Mouse (Mus musculus) intestine, embryonic 14.5 days (tissue): ENCODE results near the gene 9030612E09Rik. TPM values are rescaled to one million over a fixed set of nuclear protein-coding genes. Genes with fewer than 3 reads are reported as not detected.

Experiments used
- ATAC-seq: fragments of 200-750 bp; cut with Nextera tagmentation; replicated peaks from 2 replicates; pipeline ENCODE4 v1.8.0; 2017; ENCODE audit warnings: low read depth, moderate number of reproducible peaks, moderate TSS enrichment, moderate library complexity; ENCODE audit not compliant: low FRiP score, low TSS enrichment
- DNase-seq: peaks from one replicate; pipeline ENCODE4 v3.0.0-alpha.2; 2018; ENCODE audit warnings: low spot score
- H3K27ac ChIP-seq: fragments of 300-500 bp; sonication (generic); 2 replicates; pipeline ENCODE4 v1.5.1; 2014; ENCODE audit warnings: low read depth, mild to moderate bottlenecking, control low read depth
- H3K27me3 ChIP-seq: fragments of 300-500 bp; sonication (generic); replicated peaks from 2 replicates; pipeline ENCODE4 v1.6.1; 2014; ENCODE audit warnings: low read length, control low read depth; ENCODE audit not compliant: control insufficient read depth, insufficient read depth
- H3K36me3 ChIP-seq: fragments of 300-500 bp; sonication (generic); 2 replicates; pipeline ENCODE4 v1.6.1; 2014; ENCODE audit warnings: low read length, control low read depth; ENCODE audit not compliant: control insufficient read depth, insufficient read depth
- H3K4me1 ChIP-seq: fragments of 300-500 bp; sonication (generic); replicated peaks from 2 replicates; pipeline ENCODE4 v1.6.1; 2014; ENCODE audit warnings: low read length, control low read depth, mixed read lengths; ENCODE audit not compliant: control insufficient read depth, insufficient read depth
- H3K4me2 ChIP-seq: fragments of 300-500 bp; sonication (generic); 2 replicates; pipeline ENCODE4 v1.6.1; 2014; ENCODE audit warnings: low read length
- H3K4me3 ChIP-seq: fragments of 300-500 bp; sonication (generic); 2 replicates; pipeline ENCODE4 v1.5.1; 2014; ENCODE audit warnings: low read depth, low read length, control low read depth, mixed read lengths
- H3K9ac ChIP-seq: fragments of 300-500 bp; sonication (generic); 2 replicates; pipeline ENCODE4 v1.6.1; 2014; ENCODE audit warnings: mild to moderate bottlenecking, low read length
- H3K9me3 ChIP-seq: fragments of 300-500 bp; sonication (generic); 2 replicates; pipeline ENCODE4 v1.6.1; 2016; ENCODE audit warnings: low read length, control low read depth; ENCODE audit not compliant: control insufficient read depth
- WGBS: fragments of 180-500 bp; shearing (Covaris S2); extraction: QIAGEN DNeasy Blood & Tissue Kit; methylation state at CpG from one replicate; pipeline ENCODE4 v1.1.7; 2014; 5-methylcytosine and 5-hydroxymethylcytosine counted together
- polyA plus RNA-seq: library from polyadenylated mRNA; unstranded; fragments of >200 nt; fragmentation: Nextera tagmentation; extraction: Ambion mirVana; gene quantifications from 2 replicates; pipeline ENCODE4 v1.2.1, GENCODE M21; 2014

9030612E09Rik gene
- polyA plus RNA-seq, 1 experiment from 2014 or later: 0.65 TPM

- 0 out of 2 replicates have a peak, but pooled peaks cover 4% of the 10 kb centered on the region for H3K9me3 ChIP-seq
- no peak for DNase-seq
- H3K4me1 ChIP-seq: peaks cover 9% of the 10 kb centered on the region; the same call in 1 of the 2 replicates
- ATAC-seq: no peak
- WGBS: 87% methylated on average over 5 of the region's 5 CpGs
- H3K27ac ChIP-seq: no peak overlapping the region
- no peak overlapping the region for H3K4me2 ChIP-seq
- H3K27me3 ChIP-seq: no peaks in the 10 kb centered on the region
- no peak overlapping the region for H3K4me3 ChIP-seq
- no peak overlapping the region for H3K9ac ChIP-seq
- H3K36me3 ChIP-seq: no peaks in the 10 kb centered on the region
These were observed 15.2 kb upstream of the 9030612E09Rik start for GRCm38 (mm10) chr10:43159333-43159732.

- ATAC-seq (no peak), DNase-seq (no peak)
- H3K9me3 ChIP-seq: 0 out of 2 replicates have a peak, but pooled peaks cover 4% of the 10 kb centered on the region
- H3K27me3 ChIP-seq: no peaks in the 10 kb centered on the region
- H3K4me2 ChIP-seq: no peak overlapping the region
- H3K4me1 ChIP-seq: no peaks in the 10 kb centered on the region
- 81% methylated on average over 12 of the region's 12 CpGs for WGBS
- H3K4me3 ChIP-seq: no peak overlapping the region
- H3K27ac ChIP-seq: no peak overlapping the region
- no peaks in the 10 kb centered on the region for H3K36me3 ChIP-seq
- no peak overlapping the region for H3K9ac ChIP-seq
These were observed 12.2 kb upstream of the 9030612E09Rik start for GRCm38 (mm10) chr10:43162318-43162717.

DNA sequence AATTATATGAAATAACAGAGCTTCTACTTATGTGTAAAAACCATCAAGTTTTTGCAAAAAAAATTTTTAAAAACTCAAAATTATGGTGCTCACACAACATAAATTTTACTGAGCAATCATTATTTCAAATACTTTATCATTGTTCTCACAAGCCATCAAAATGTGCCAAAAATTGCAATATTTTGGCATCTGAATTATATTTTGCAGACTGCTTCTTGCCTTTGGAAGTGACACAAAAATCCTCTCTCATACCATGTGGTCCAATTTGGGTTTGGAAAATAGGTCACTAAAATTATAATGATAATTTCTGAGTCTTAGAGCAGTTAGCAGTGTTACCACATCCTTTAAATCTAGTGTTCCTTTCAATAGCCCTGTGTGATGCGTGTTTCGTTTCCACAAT, 10.1 kb upstream of the 9030612E09Rik start:
- H3K4me2 ChIP-seq: no peak overlapping the region

DNA sequence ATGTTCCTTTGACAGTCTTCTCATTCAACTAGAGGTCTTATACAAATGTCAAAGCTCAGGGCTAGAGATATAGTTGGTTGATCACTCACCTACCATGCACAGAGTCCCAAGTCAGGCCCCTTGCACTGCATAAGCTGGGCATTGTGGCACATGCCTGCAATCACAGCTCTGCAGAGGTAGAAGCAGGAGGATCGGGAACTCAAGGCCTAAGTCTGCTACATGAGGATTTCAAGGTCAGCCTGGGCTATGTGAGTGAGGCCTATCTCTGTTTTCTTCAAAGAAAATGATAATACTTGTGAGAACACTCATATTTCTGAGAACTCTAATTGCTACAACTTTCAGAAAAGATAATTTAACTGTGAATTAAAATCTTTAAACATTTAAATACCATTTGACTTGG, 8.4 kb upstream of the 9030612E09Rik start:
- H3K4me1 ChIP-seq: peaks cover 5% of the 10 kb centered on the region; the same call in 1 of the 2 replicates
- H3K4me3 ChIP-seq: no peak overlapping the region
- DNase-seq: no peak
- no peak overlapping the region for H3K27ac ChIP-seq
- WGBS: 92% methylated on average over 1 of the region's 1 CpGs
- no peak for ATAC-seq
- H3K36me3 ChIP-seq: no peaks in the 10 kb centered on the region
- no peak overlapping the region for H3K4me2 ChIP-seq
- H3K9ac ChIP-seq: no peak overlapping the region
- H3K9me3 ChIP-seq: 0 out of 2 replicates have a peak, but pooled peaks cover 4% of the 10 kb centered on the region
- H3K27me3 ChIP-seq: peaks cover 5% of the 10 kb centered on the region

More for the DNA sequence above, 10.1 kb upstream of the 9030612E09Rik start:
- H3K9me3 ChIP-seq: 0 out of 2 replicates have a peak, but pooled peaks cover 4% of the 10 kb centered on the region
- peaks cover 4% of the 10 kb centered on the region; the same call in 1 of the 2 replicates for H3K4me1 ChIP-seq
- H3K36me3 ChIP-seq: no peaks in the 10 kb centered on the region
- H3K4me3 ChIP-seq: no peak overlapping the region
- no peak overlapping the region for H3K27ac ChIP-seq
- ATAC-seq (no peak), DNase-seq (no peak)
- no peak overlapping the region for H3K9ac ChIP-seq
- WGBS: 93% methylated on average over 2 of the region's 2 CpGs
- no peaks in the 10 kb centered on the region for H3K27me3 ChIP-seq

DNA sequence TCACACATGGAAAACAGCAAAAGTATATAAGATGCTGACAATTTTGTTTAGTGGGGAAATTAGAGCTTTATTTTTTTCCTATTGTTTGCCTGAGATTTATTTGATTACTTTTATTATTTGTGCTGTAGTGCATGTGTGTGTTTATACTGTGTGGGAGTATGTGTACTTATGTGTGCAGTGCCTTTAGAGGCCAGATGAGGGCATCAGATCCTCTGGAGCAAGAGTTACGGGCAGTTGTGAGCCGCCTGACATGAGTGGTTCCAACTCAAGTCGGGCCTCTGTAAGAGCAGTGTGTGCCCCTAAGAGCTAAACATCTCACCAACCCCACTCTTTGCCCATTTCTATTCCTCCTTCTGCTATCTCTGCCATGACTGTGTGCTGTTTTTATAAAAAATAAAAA, 7.7 kb upstream of the 9030612E09Rik start:
- no peak overlapping the region for H3K4me3 ChIP-seq
- H3K4me1 ChIP-seq: peaks cover 9% of the 10 kb centered on the region; the same call in 1 of the 2 replicates
- no peak overlapping the region for H3K9ac ChIP-seq
- no peak for DNase-seq
- no peak for ATAC-seq
- peaks cover 11% of the 10 kb centered on the region for H3K27me3 ChIP-seq
- H3K9me3 ChIP-seq: 0 out of 2 replicates have a peak, but pooled peaks cover 4% of the 10 kb centered on the region
- no peak overlapping the region for H3K4me2 ChIP-seq
- H3K36me3 ChIP-seq: no peaks in the 10 kb centered on the region
- WGBS: 81% methylated on average over 3 of the region's 3 CpGs
- H3K27ac ChIP-seq: no peak overlapping the region

- H3K4me2 ChIP-seq: no peak overlapping the region
- H3K4me1 ChIP-seq: peaks cover 13% of the 10 kb centered on the region; the same call in 1 of the 2 replicates
- H3K9ac ChIP-seq: no peak overlapping the region
- ATAC-seq: no peak
- no peak for DNase-seq
- H3K27ac ChIP-seq: no peak overlapping the region
- peaks cover 21% of the 10 kb centered on the region for H3K27me3 ChIP-seq
- H3K36me3 ChIP-seq: no peaks in the 10 kb centered on the region
- H3K4me3 ChIP-seq: no peak overlapping the region
- WGBS: 54% methylated on average over 7 of the region's 7 CpGs
- H3K9me3 ChIP-seq: no peaks in the 10 kb centered on the region
These were observed 5.7 kb upstream of the 9030612E09Rik start for GRCm38 (mm10) chr10:43168847-43169246.

DNA sequence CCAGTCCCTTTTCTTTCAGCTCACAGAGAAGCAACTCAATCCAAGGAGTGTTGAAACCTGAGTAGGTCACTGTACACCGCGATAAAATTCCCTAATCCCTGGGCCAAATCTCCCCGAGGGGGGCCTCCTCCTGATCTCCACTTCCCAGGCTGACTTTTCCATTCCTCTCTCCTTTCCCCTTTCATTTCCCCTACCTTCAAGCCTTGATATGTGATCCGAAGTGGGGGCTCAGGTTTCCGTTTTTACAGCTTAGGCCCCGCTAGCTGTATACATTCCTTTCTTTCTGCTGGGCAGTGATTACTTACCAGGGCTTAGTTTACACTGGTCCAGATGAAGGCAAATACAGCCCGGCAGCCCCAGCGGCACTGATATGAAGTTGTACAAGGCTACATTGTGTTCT, 3.4 kb upstream of the 9030612E09Rik start:
- WGBS: 4% methylated on average over 8 of the region's 8 CpGs
- DNase-seq: no peak
- Histone ChIP-seq H3K36me3 (no peaks in the 10 kb centered on the region), H3K4me2 (peak overlapping the region; percentile 9), H3K9ac (no peak overlapping the region), H3K4me1 (peaks cover 13% of the 10 kb centered on the region; the same call in 1 of the 2 replicates), H3K27ac (no peak overlapping the region), H3K9me3 (no peaks in the 10 kb centered on the region), H3K27me3 (peaks cover 38% of the 10 kb centered on the region), H3K4me3 (no peak overlapping the region)
- no peak for ATAC-seq

- no peak for ATAC-seq
- Histone ChIP-seq H3K9me3 (no peaks in the 10 kb centered on the region), H3K27ac (no peak overlapping the region), H3K4me3 (peak overlapping the region; percentile 73), H3K9ac (no peak overlapping the region), H3K27me3 (peaks cover 47% of the 10 kb centered on the region), H3K4me1 (peaks cover 13% of the 10 kb centered on the region; the same call in 1 of the 2 replicates), H3K4me2 (peak overlapping the region; percentile 79), H3K36me3 (no peaks in the 10 kb centered on the region)
- DNase-seq: no peak
- 10% methylated on average over 7 of the region's 7 CpGs for WGBS
These were observed 2.4 kb upstream of the 9030612E09Rik start for GRCm38 (mm10) chr10:43172066-43172465.

DNA sequence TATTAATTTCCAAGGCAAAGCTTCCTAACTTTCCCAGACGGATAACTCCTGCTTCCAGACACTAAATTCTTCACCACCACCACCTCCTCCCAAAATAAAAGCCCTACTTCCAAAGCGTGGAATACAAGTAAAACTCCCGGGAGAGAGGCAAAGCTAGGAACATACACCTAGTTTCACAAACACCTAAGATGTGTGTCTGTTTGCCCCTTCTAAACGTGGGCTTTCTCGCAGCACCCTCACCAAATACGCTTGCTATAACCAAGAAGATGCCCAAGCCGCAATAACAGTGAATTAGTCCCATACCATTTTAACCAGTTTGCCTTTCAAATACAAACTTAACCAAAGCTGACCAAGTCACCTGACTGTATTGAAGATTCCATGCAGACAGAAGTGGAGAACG, 1.9 kb upstream of the 9030612E09Rik start:
- peak; percentile 64 for DNase-seq
- Histone ChIP-seq H3K4me2 (peak overlapping the region; percentile 79), H3K9me3 (no peaks in the 10 kb centered on the region), H3K4me3 (peak overlapping the region; percentile 73), H3K4me1 (peaks cover 13% of the 10 kb centered on the region; the same call in 1 of the 2 replicates), H3K27me3 (peaks cover 51% of the 10 kb centered on the region), H3K27ac (no peak overlapping the region), H3K36me3 (no peaks in the 10 kb centered on the region), H3K9ac (peak overlapping the region; percentile 61; the same call in 1 of the 2 replicates)
- no peak for ATAC-seq
- WGBS: 6% methylated on average over 8 of the region's 8 CpGs
